Mouse (Mus musculus) liver, embryonic 14.5 days (tissue): ENCODE measurements at regions not wholly inside any gene's neighbourhood (a gene's known extent, or its start where the extent isn't known, plus 50 kb on each side); places are given as distances from the start of the nearest gene placed in this dataset.

ENCODE experiments used
- ATAC-seq: fragments of 200-750 bp; cut with Nextera tagmentation; 2 replicates; pipeline ENCODE4 v1.8.0; 2017; ENCODE audit warnings: moderate number of reproducible peaks, mild to moderate bottlenecking, moderate library complexity; ENCODE audit not compliant: insufficient read depth
- DNase-seq, 3 experiments: peaks; one replicate each; pipeline ENCODE4 v3.0.0-alpha.2; 2012 to 2013; ENCODE audit warnings: low read depth in 3 of 3, low spot score in 3 of 3
- H3K27ac ChIP-seq: fragments of 300-500 bp; sonication (generic); 2 replicates; pipeline ENCODE4 v1.5.1; 2014; ENCODE audit warnings: moderate library complexity, mild to moderate bottlenecking, control low read depth, inconsistent platforms
- H3K27me3 ChIP-seq: fragments of 300-500 bp; sonication (generic); 2 replicates; pipeline ENCODE4 v1.6.1; 2014; ENCODE audit warnings: mild to moderate bottlenecking, low read length, moderate library complexity; ENCODE audit not compliant: control insufficient read depth, insufficient read depth
- H3K36me3 ChIP-seq: fragments of 300-500 bp; sonication (generic); replicated peaks from 2 replicates; pipeline ENCODE4 v1.6.1; 2014; ENCODE audit warnings: low read depth; ENCODE audit not compliant: control insufficient read depth, insufficient read depth
- H3K4me1 ChIP-seq, 2 experiments: fragments of 200-500 bp in 1 of 2; fragments of 300-500 bp in 1 of 2; sonication (generic) in 1 of 2; replicated peaks; 2 replicates each; pipeline ENCODE4 v1.6.1; 2012 to 2014; ENCODE audit warnings: antibody characterized with exemption in 1 of 2, inconsistent platforms in 1 of 2, low read length in 1 of 2; ENCODE audit not compliant: control insufficient read depth in 2 of 2, insufficient read depth in 2 of 2
- H3K4me2 ChIP-seq: fragments of 300-500 bp; sonication (generic); 2 replicates; pipeline ENCODE4 v1.6.1; 2014; ENCODE audit warnings: low read depth, mild to moderate bottlenecking, control low read depth, moderate library complexity
- H3K4me3 ChIP-seq, 2 experiments: fragments of 200-500 bp in 1 of 2; fragments of 300-500 bp in 1 of 2; sonication (generic) in 1 of 2; 2 replicates each; pipeline ENCODE4 v1.5.1; 2012 to 2014; ENCODE audit warnings: low read depth in 2 of 2, low read length in 2 of 2, mild to moderate bottlenecking in 2 of 2, control low read depth in 1 of 2, inconsistent platforms in 1 of 2, moderate library complexity in 1 of 2; ENCODE audit not compliant: insufficient read depth in 1 of 2
- H3K9ac ChIP-seq: fragments of 300-500 bp; sonication (generic); replicated peaks from 2 replicates; pipeline ENCODE4 v1.6.1; 2014; ENCODE audit warnings: mild to moderate bottlenecking, control low read depth, moderate library complexity
- H3K9me3 ChIP-seq: fragments of 300-500 bp; sonication (generic); 2 replicates; pipeline ENCODE4 v1.6.1; 2016; ENCODE audit warnings: low read length, mixed read lengths; ENCODE audit not compliant: control insufficient read depth
- CTCF ChIP-seq: IDR thresholded peaks from 2 replicates; pipeline ENCODE4 v1.5.1; 2016; ENCODE audit warnings: antibody characterized with exemption, low read depth, control low read depth
- EP300 ChIP-seq: IDR thresholded peaks from 2 replicates; pipeline ENCODE4 v1.6.1; 2016; ENCODE audit warnings: antibody characterized with exemption, low read depth
- WGBS: fragments of 180-500 bp; shearing (Covaris S2); extraction: QIAGEN DNeasy Blood & Tissue Kit; methylation state at CpG from one replicate; pipeline ENCODE4 v1.1.7; 2014; ENCODE audit not compliant: insufficient replicate concordance; 5-methylcytosine and 5-hydroxymethylcytosine counted together

- DNase-seq (no peak), ATAC-seq (no peak)
- Histone ChIP-seq H3K27ac (no peak overlapping the region), H3K9me3 (no peaks in the 10 kb centered on the region), H3K27me3 (no peaks in the 10 kb centered on the region), H3K36me3 (no peaks in the 10 kb centered on the region), H3K4me1 (peaks cover 0 to 2% of the 10 kb centered on the region in 2 experiments; a peak in 1 of 4 replicates), H3K4me2 (no peak overlapping the region), H3K4me3 (no peak overlapping the region), H3K9ac (no peak overlapping the region)
- 41% methylated on average over 10 of the region's 10 CpGs for WGBS
- TF ChIP-seq EP300 (no peak), CTCF (no peak)
These were observed 855.7 kb upstream of the Car8 start for GRCm38 (mm10) chr4:9094522-9094921.

DNA sequence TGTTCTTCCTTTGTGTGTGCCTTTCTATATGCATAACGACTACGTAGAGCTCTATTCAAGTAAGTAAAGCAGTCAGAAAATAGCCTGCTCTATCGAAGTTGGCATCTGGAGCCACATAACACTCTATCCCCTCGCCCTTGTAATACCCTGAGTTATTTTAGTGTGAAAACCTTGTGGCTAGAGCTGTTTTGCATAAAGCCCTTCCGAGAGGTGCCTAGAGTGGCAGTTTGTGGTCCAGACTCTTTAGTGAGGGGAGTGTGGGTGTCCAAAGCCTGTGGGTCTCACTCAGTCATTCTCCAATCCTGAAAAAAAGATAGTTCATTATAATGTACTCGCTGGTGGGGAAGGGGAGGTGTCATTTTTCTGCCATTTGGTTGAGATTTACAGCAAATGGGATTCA, 855.2 kb upstream of the Car8 start:
- Histone ChIP-seq H3K9ac (no peak overlapping the region), H3K9me3 (no peaks in the 10 kb centered on the region), H3K4me3 (no peak overlapping the region), H3K4me1 (peaks cover 0 to 2% of the 10 kb centered on the region in 2 experiments; a peak in 1 of 4 replicates), H3K4me2 (no peak overlapping the region), H3K27me3 (no peaks in the 10 kb centered on the region), H3K27ac (no peak overlapping the region), H3K36me3 (no peaks in the 10 kb centered on the region)
- no peak for TF ChIP-seq EP300
- no peak for TF ChIP-seq CTCF
- DNase-seq (no peak), ATAC-seq (no peak)
- WGBS, result 37% methylated on average over 6 of the region's 6 CpGs

DNA sequence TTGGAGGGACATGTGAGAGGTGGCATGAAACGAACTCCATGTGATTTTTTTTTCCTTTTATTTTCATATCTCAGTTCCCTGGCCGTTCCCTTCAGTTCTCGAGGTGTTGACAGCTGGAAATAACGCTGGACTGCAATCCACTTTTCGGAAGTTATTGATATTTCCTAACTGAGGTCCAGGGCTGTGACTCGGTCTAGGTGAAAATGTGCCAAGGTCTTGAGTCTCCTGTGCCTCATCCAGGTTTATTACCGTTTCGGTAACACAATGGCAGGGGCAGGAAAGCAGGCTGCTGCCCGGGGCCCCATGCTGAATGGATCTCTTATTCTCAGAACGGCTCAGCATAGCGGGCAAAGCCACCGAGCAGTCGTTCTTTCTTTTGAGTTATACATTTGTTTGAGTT, 844.7 kb upstream of the Car8 start:
- no peak overlapping the region for H3K4me2 ChIP-seq
- no peaks in the 10 kb centered on the region for H3K27me3 ChIP-seq
- H3K9ac ChIP-seq, result no peak overlapping the region
- H3K4me1 ChIP-seq, result peaks cover 0 to 6% of the 10 kb centered on the region in 2 experiments; a peak in 2 of 4 replicates
- ATAC-seq (no peak), DNase-seq (no peak)
- H3K4me3 ChIP-seq, result no peak overlapping the region
- no peaks in the 10 kb centered on the region for H3K36me3 ChIP-seq
- WGBS, result 73% methylated on average over 13 of the region's 13 CpGs
- H3K27ac ChIP-seq, result no peak overlapping the region
- TF ChIP-seq CTCF (no peak), EP300 (no peak)
- no peaks in the 10 kb centered on the region for H3K9me3 ChIP-seq

DNA sequence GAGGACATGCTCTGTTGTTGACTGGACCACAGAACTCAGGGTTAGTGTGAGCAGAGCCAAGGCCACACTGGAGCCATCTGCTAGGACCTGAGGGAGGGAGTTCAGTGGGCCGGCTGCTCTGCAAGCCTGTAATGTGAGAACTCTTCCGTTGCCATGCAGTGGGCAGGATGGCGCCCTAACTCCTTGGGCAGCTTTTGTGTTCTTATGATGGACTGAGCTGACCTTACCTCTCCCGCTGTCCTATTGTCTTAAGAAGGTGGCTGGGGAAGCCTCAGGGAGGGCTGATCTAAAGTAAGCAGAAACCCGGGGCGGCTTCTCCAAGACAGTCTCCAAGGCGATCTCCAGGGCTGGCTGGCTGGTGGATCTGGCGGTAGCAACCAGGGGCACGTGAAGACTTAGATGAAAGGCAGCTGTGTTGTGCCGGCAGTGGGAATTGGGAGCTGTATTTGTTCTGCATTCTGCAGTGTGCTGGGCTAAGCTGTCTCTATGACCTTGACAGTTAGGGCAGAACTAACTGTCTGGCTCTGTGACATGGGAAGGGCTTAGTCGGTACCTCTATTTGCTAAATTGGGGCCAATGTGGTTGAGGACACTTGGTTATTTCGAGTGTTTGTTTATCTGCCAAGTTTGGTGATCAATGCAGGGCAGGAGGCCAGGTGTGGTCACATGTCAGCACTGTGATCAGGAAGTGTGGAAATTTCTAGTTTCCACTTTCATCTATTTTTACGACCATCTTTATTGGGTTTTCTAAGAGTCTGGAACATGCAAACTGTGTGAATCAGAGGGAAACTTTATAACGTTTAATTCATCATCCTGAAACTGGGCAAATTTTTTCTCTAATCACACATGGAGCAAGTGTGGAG, 843.1 kb upstream of the Car8 start:
- WGBS, result 59% methylated on average over 14 of the region's 14 CpGs

GRCm38 (mm10) chr4:9080821-9081493, 842.1 kb upstream of the Car8 start:
- ATAC-seq (no peak), DNase-seq (peak in 1 of 3 experiments; percentile 14)
- WGBS, result 31% methylated on average over 15 of the region's 15 CpGs

More for the DNA sequence above, 843.1 kb upstream of the Car8 start:
- H3K4me1 ChIP-seq, result peaks cover 0 to 6% of the 10 kb centered on the region in 2 experiments; a peak in 2 of 4 replicates
- TF ChIP-seq CTCF, result no peak
- TF ChIP-seq EP300, result no peak
- DNase-seq (peak in 1 of 3 experiments; percentile 5), ATAC-seq (no peak)
- H3K36me3 ChIP-seq, result no peaks in the 10 kb centered on the region
- no peaks in the 10 kb centered on the region for H3K27me3 ChIP-seq
- H3K27ac ChIP-seq, result no peak overlapping the region
- H3K4me3 ChIP-seq, result no peak overlapping the region
- H3K9me3 ChIP-seq, result no peaks in the 10 kb centered on the region
- no peak overlapping the region for H3K4me2 ChIP-seq
- H3K9ac ChIP-seq, result no peak overlapping the region

More at GRCm38 (mm10) chr4:9080821-9081493, 842.1 kb upstream of the Car8 start:
- H3K27ac ChIP-seq, result no peak overlapping the region
- TF ChIP-seq EP300 (no peak), CTCF (no peak)
- H3K36me3 ChIP-seq, result no peaks in the 10 kb centered on the region
- no peaks in the 10 kb centered on the region for H3K27me3 ChIP-seq
- no peak overlapping the region for H3K9ac ChIP-seq
- no peak overlapping the region for H3K4me2 ChIP-seq
- H3K4me1 ChIP-seq, result peaks cover 0 to 6% of the 10 kb centered on the region in 2 experiments; a peak in 2 of 4 replicates
- no peaks in the 10 kb centered on the region for H3K9me3 ChIP-seq
- no peak overlapping the region for H3K4me3 ChIP-seq
